Comparison of ENCODE assay signal across 12 mouse cellular contexts in genomic region chr4:96525772-96526171, GRCm38 (mm10). TPM values are rescaled to one million over a fixed set of nuclear protein-coding genes. Genes with fewer than 3 reads are reported as not detected.
DNase-seq lines count a peak whose midpoint lies in the region; ATAC-seq and TF ChIP-seq lines count a peak whose summit lies in the region.
"Had no signal": no experiment of that assay in that cellular context is flagged by ENCODE, and none has a peak within 500 bp of the region (broad histone marks: within the 10 kb centered on the region; RNA-seq: fewer than 3 reads in every experiment).

No protein-coding gene starts in this region.

- no peak for TF ChIP-seq POLR2A in kidney, adult 2 months (IDR thresholded peaks at IDR 0.05; ENCODE audit: low read depth, low read length)

- 25% methylated on average over 1 of the region's 1 CpGs for WGBS in liver, postnatal 0 days (ENCODE audit: insufficient replicate concordance)
- 23% methylated on average over 1 of the region's 1 CpGs for WGBS in liver, embryonic 11.5 days
- WGBS in kidney, adult 2 months: 8% methylated on average over 1 of the region's 1 CpGs

- TF ChIP-seq EP300 in liver, postnatal 0 days (IDR thresholded peaks at IDR 0.05; ENCODE audit: low read depth): no peak

- H3K9ac ChIP-seq in liver, postnatal 0 days (replicated peaks): no peak overlapping the region
- no peak overlapping the region for H3K9ac ChIP-seq in liver, embryonic 11.5 days (ENCODE audit: low read depth, low read length)
- H3K9ac ChIP-seq: limb, embryonic 13.5 days had no signal

- no peak overlapping the region for H3K4me2 ChIP-seq in liver, postnatal 0 days (ENCODE audit: low read depth, low read length)
- H3K4me2 ChIP-seq in liver, embryonic 11.5 days: no peak overlapping the region
- H3K4me2 ChIP-seq: limb, embryonic 13.5 days had no signal

- no peak overlapping the region for H3K27ac ChIP-seq in liver, postnatal 0 days (ENCODE audit: low read depth)
- no peak overlapping the region for H3K27ac ChIP-seq in liver, embryonic 11.5 days (ENCODE audit: low read depth, low read length)
- H3K27ac ChIP-seq in kidney, adult 2 months (ENCODE audit: insufficient read depth, low read depth, low read length): no peak overlapping the region
- H3K27ac ChIP-seq: limb, embryonic 13.5 days had no signal

- H3K4me3 ChIP-seq in liver, postnatal 0 days (ENCODE audit: low read depth, low read length): no peak overlapping the region
- H3K4me3 ChIP-seq in liver, embryonic 11.5 days (ENCODE audit: low read depth, low read length): no peak overlapping the region
- H3K4me3 ChIP-seq in kidney, adult 2 months (ENCODE audit: insufficient read depth, low read depth, low read length): no peak overlapping the region
- H3K4me3 ChIP-seq: limb, embryonic 13.5 days; megakaryocyte, embryonic 14.5 days had no signal

- 0 out of 2 replicates have a peak, but pooled peaks have one; percentile 4 for TF ChIP-seq CTCF in liver, postnatal 0 days (IDR thresholded peaks at IDR 0.05; ENCODE audit: low read depth)
- TF ChIP-seq CTCF in kidney, adult 2 months (conservative IDR thresholded peaks at IDR 0.05; ENCODE audit: insufficient read depth, insufficient read length, low read depth, low read length): no peak; the same call in 1 of the 2 replicates

- H3K9me3 ChIP-seq in liver, postnatal 0 days (ENCODE audit: low read length): no peaks in the 10 kb centered on the region
- H3K9me3 ChIP-seq in liver, embryonic 11.5 days (ENCODE audit: control insufficient read depth, low read length): no peaks in the 10 kb centered on the region
- H3K9me3 ChIP-seq: limb, embryonic 13.5 days; megakaryocyte, embryonic 14.5 days had no signal

- no peaks in the 10 kb centered on the region for H3K27me3 ChIP-seq in liver, postnatal 0 days (ENCODE audit: insufficient read depth, low read length)
- H3K27me3 ChIP-seq in liver, embryonic 11.5 days (replicated peaks; ENCODE audit: control insufficient read depth, insufficient read depth, low read length): no peaks in the 10 kb centered on the region
- no peaks in the 10 kb centered on the region for H3K27me3 ChIP-seq in kidney, adult 2 months (replicated peaks; ENCODE audit: control insufficient read depth, insufficient read depth, low read length)
- H3K27me3 ChIP-seq: CH12.LX; limb, embryonic 13.5 days; megakaryocyte, embryonic 14.5 days had no signal

- H3K4me1 ChIP-seq in liver, postnatal 0 days (ENCODE audit: insufficient read depth): no peaks in the 10 kb centered on the region
- no peaks in the 10 kb centered on the region for H3K4me1 ChIP-seq in liver, embryonic 11.5 days (replicated peaks; ENCODE audit: control insufficient read depth, insufficient read depth, low read length)
- no peaks in the 10 kb centered on the region for H3K4me1 ChIP-seq in kidney, adult 2 months (ENCODE audit: control insufficient read depth, insufficient read depth, low read length)
- H3K4me1 ChIP-seq: limb, embryonic 13.5 days; megakaryocyte, embryonic 14.5 days had no signal

- H3K36me3 ChIP-seq in liver, postnatal 0 days (replicated peaks; ENCODE audit: insufficient read depth, low read length): no peaks in the 10 kb centered on the region
- H3K36me3 ChIP-seq in liver, embryonic 11.5 days (ENCODE audit: control insufficient read depth, insufficient read depth, low read length): no peaks in the 10 kb centered on the region
- H3K36me3 ChIP-seq in kidney, adult 2 months (ENCODE audit: control insufficient read depth, insufficient read depth, low read length): peaks cover 3% of the 10 kb centered on the region

- DNase-seq in cerebellum, postnatal 14 days: peak; percentile 19 to 35
- no peak for DNase-seq in cerebellum, adult 11 months
- no peak for DNase-seq in liver, postnatal 0 days
- DNase-seq in liver, embryonic 11.5 days (ENCODE audit: low spot score): no peak
- DNase-seq in kidney, adult 2 months: peak; percentile 43
- peak; percentile 17 for DNase-seq in retina, postnatal 1 day
- DNase-seq in spleen, postnatal 4 days (ENCODE audit: low spot score in 2 of 2): no peak
- DNase-seq in c-Kit-positive CD71-positive TER-119-positive erythroid progenitor cells, embryonic 14.5 days (ENCODE audit: low spot score): no peak

- no peak for ATAC-seq in liver, postnatal 0 days
- ATAC-seq in liver, embryonic 11.5 days (replicated peaks; ENCODE audit: low FRiP score): no peak
- ATAC-seq: hindbrain, embryonic 16.5 days had no signal

RNA-seq across cellular contexts. Expression of gene Cyp2j8, which starts 18.6 kb away (rescaled TPM):
- not detected in 2 replicates for polyA plus RNA-seq in liver, postnatal 0 days (2015; fragmentation: Nextera tagmentation; extraction: Ambion mirVana)
- polyA plus RNA-seq in liver, embryonic 11.5 days (2014; fragmentation: Nextera tagmentation; extraction: Ambion mirVana): not detected in 2 replicates
- 0.22 and 0.39 TPM in 2 replicates for polyA plus RNA-seq in kidney, adult 2 months (2012; rRNA removed)
- polyA plus RNA-seq: limb, embryonic 13.5 days had no signal

RNA-seq across cellular contexts. Expression of gene Cyp2j6, which starts 27.7 kb away (rescaled TPM):
- polyA plus RNA-seq in liver, postnatal 0 days (2015; fragmentation: Nextera tagmentation; extraction: Ambion mirVana): 9.2 and 9.6 TPM in 2 replicates
- 2.2 and 2.3 TPM in 2 replicates for polyA plus RNA-seq in liver, embryonic 11.5 days (2014; fragmentation: Nextera tagmentation; extraction: Ambion mirVana)
- polyA plus RNA-seq in kidney, adult 2 months (2012; rRNA removed): 7.1 and 8.4 TPM in 2 replicates

Comparison
In these comparisons a context has a peak if more than half of its experiments do, and no peak if none do; other contexts are left out.
1. DNase-seq: peak in cerebellum, postnatal 14 days (2 of 2), kidney, adult 2 months (single experiment) and retina, postnatal 1 day (single experiment); none in cerebellum, adult 11 months (single experiment), liver, postnatal 0 days (single experiment), liver, embryonic 11.5 days (single experiment), spleen, postnatal 4 days (0 of 2) and c-Kit-positive CD71-positive TER-119-positive erythroid progenitor cells, embryonic 14.5 days (single experiment).